Mouse (Mus musculus): Measurements from ENCODE around the gene Zfp334. TPM values are rescaled to one million over a fixed set of nuclear protein-coding genes. Genes with fewer than 3 reads are reported as not detected.
A peak's percentile ranks its signal among the peaks of the same experiment; 100 is the strongest.

The Zfp334 gene
- polyA plus RNA-seq, 2 experiments, result 0.73 to 0.89 TPM

DNA sequence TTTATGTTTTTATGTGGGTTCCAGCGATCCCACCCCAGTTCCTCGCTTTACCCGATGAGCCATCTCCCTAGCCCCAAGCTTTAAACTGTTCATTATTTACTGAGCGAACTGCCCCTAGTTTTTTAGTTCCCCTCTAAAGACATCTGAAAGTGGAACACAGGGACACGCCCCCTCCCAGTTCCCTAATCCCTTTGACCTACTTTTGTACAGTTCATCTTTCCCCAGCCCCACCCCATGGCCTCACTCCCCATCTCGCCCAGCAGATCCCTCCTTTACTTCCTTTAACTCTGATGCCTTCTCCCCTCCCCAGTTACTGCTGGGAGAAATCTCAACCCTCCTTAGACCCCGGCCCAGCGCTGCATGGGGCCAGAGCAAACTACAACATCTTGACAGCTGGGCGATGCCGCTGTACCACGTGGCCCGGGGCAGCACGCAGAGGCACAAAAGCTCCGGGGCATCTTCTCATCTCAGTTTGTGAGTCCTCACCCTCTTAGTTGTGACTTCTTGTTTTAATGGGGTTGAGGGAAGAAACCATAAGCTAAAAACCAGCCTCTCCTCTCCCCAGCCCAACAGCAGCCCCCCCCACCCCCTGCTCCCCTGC lies 55.3 kb downstream of the Zfp334 start:
- no peak overlapping the region for H3K4me2 ChIP-seq (ENCODE audit: low read depth)
- H3K4me3 ChIP-seq (ENCODE audit: insufficient read depth in 1 of 2, low read depth in 2 of 2, low read length in 2 of 2), result no peak overlapping the region
- no peak overlapping the region for H3K9ac ChIP-seq (replicated peaks)
- H3K36me3 ChIP-seq (replicated peaks; ENCODE audit: control insufficient read depth, insufficient read depth, low read depth), result no peaks in the 10 kb centered on the region
- no peaks in the 10 kb centered on the region for H3K9me3 ChIP-seq (ENCODE audit: control insufficient read depth, low read length)
- ATAC-seq (ENCODE audit: insufficient read depth) (peak; percentile 26; the same call in 1 of the 2 replicates), DNase-seq (ENCODE audit: low read depth in 3 of 3, low spot score in 3 of 3) (no peak)
- 38% methylated on average over 14 of the region's 14 CpGs for WGBS (ENCODE audit: insufficient replicate concordance)
- TF ChIP-seq CTCF (IDR thresholded peaks at IDR 0.05; ENCODE audit: low read depth) (no peak), EP300 (IDR thresholded peaks at IDR 0.05; ENCODE audit: low read depth) (no peak)
- no peaks in the 10 kb centered on the region for H3K27me3 ChIP-seq (ENCODE audit: control insufficient read depth, insufficient read depth, low read length)
- peaks cover 0 to 2% of the 10 kb centered on the region in 2 experiments; a peak in 2 of 4 replicates for H3K4me1 ChIP-seq (replicated peaks; ENCODE audit: control insufficient read depth in 2 of 2, insufficient read depth in 2 of 2, low read length in 1 of 2)
- no peak overlapping the region for H3K27ac ChIP-seq

DNA sequence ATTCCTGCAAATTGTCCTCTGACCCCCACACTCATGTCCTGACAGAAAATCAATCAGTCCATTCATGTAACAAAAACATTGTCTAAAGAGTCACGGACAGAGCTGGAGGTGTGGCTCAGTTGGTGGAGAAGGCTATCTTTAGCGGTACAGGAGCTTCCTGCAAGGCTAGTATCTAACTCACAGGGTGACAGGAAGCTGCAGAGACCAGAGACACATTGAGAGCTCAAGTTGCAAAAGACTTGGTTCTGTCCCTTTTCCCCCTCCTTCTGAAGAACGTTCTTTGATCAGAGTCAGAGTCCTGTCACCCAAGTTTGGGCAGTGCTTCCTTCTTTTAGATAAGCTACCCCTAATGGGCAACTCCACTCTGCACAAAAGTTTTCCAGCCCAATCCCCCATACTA lies 58.4 kb downstream of the Zfp334 start:
- Histone ChIP-seq H3K9me3 (ENCODE audit: control insufficient read depth, low read length) (no peaks in the 10 kb centered on the region), H3K4me1 (replicated peaks; ENCODE audit: control insufficient read depth in 2 of 2, insufficient read depth in 2 of 2, low read length in 1 of 2) (peaks cover 14 to 16% of the 10 kb centered on the region in 2 experiments), H3K27me3 (ENCODE audit: control insufficient read depth, insufficient read depth, low read length) (no peaks in the 10 kb centered on the region), H3K36me3 (replicated peaks; ENCODE audit: control insufficient read depth, insufficient read depth, low read depth) (no peaks in the 10 kb centered on the region), H3K27ac (no peak overlapping the region), H3K9ac (replicated peaks) (no peak overlapping the region), H3K4me2 (ENCODE audit: low read depth) (no peak overlapping the region), H3K4me3 (ENCODE audit: insufficient read depth in 1 of 2, low read depth in 2 of 2, low read length in 2 of 2) (no peak overlapping the region)
- no peak for ATAC-seq (ENCODE audit: insufficient read depth)
- TF ChIP-seq CTCF (IDR thresholded peaks at IDR 0.05; ENCODE audit: low read depth) (no peak), EP300 (IDR thresholded peaks at IDR 0.05; ENCODE audit: low read depth) (no peak)
- WGBS (ENCODE audit: insufficient replicate concordance), result 0% methylated on average over 3 of the region's 3 CpGs
- no peak for DNase-seq (ENCODE audit: low read depth in 3 of 3, low spot score in 3 of 3)

DNA sequence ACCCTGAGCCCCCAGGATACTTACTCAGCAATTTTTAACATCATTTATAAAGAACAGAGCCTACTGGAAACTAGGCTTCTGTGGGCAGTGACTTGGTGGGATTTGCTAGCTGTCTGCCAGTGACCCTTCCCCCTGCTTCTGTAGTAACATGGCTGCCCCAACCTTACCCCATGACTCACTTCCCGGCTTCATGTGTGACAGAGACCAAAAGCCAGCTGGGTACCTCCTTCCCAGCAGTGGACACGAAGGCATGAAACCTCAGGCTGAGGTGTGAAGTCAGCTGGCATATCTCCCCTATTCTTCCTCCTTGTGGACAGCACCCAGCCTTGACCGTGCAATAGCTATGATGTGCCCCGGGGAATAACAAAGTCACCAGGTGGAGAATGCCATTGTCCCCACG lies 59.3 kb downstream of the Zfp334 start:
- ATAC-seq (ENCODE audit: insufficient read depth), result no peak
- Histone ChIP-seq H3K4me2 (ENCODE audit: low read depth) (no peak overlapping the region), H3K4me1 (replicated peaks; ENCODE audit: control insufficient read depth in 2 of 2, insufficient read depth in 2 of 2, low read length in 1 of 2) (peaks cover 14 to 16% of the 10 kb centered on the region in 2 experiments), H3K4me3 (ENCODE audit: insufficient read depth in 1 of 2, low read depth in 2 of 2, low read length in 2 of 2) (no peak overlapping the region), H3K36me3 (replicated peaks; ENCODE audit: control insufficient read depth, insufficient read depth, low read depth) (no peaks in the 10 kb centered on the region), H3K27me3 (ENCODE audit: control insufficient read depth, insufficient read depth, low read length) (no peaks in the 10 kb centered on the region), H3K9me3 (ENCODE audit: control insufficient read depth, low read length) (no peaks in the 10 kb centered on the region), H3K27ac (no peak overlapping the region), H3K9ac (replicated peaks) (no peak overlapping the region)
- 61% methylated on average over 5 of the region's 5 CpGs for WGBS (ENCODE audit: insufficient replicate concordance)
- TF ChIP-seq CTCF (IDR thresholded peaks at IDR 0.05; ENCODE audit: low read depth), result no peak
- no peak for TF ChIP-seq EP300 (IDR thresholded peaks at IDR 0.05; ENCODE audit: low read depth)
- no peak for DNase-seq (ENCODE audit: low read depth in 3 of 3, low spot score in 3 of 3)

GRCm38 (mm10) chr2:165327386-165327785 lies 60.7 kb downstream of the Zfp334 start:
- no peaks in the 10 kb centered on the region for H3K9me3 ChIP-seq (ENCODE audit: control insufficient read depth, low read length)
- ATAC-seq (ENCODE audit: insufficient read depth) (no peak), DNase-seq (ENCODE audit: low read depth in 3 of 3, low spot score in 3 of 3) (no peak)
- 47% methylated on average over 7 of the region's 7 CpGs for WGBS (ENCODE audit: insufficient replicate concordance)
- peak overlapping the region; percentile 94 for H3K4me2 ChIP-seq (ENCODE audit: low read depth)
- H3K36me3 ChIP-seq (replicated peaks; ENCODE audit: control insufficient read depth, insufficient read depth, low read depth), result no peaks in the 10 kb centered on the region
- H3K4me3 ChIP-seq (ENCODE audit: insufficient read depth in 1 of 2, low read depth in 2 of 2, low read length in 2 of 2), result peak overlapping the region in 1 of 2 experiments; percentile 75; a peak in 2 of 4 replicates
- H3K27ac ChIP-seq, result no peak overlapping the region
- peaks cover 14 to 22% of the 10 kb centered on the region in 2 experiments for H3K4me1 ChIP-seq (replicated peaks; ENCODE audit: control insufficient read depth in 2 of 2, insufficient read depth in 2 of 2, low read length in 1 of 2)
- no peaks in the 10 kb centered on the region for H3K27me3 ChIP-seq (ENCODE audit: control insufficient read depth, insufficient read depth, low read length)
- TF ChIP-seq CTCF (IDR thresholded peaks at IDR 0.05; ENCODE audit: low read depth), result no peak
- no peak for TF ChIP-seq EP300 (IDR thresholded peaks at IDR 0.05; ENCODE audit: low read depth)
- no peak overlapping the region for H3K9ac ChIP-seq (replicated peaks)

GRCm38 (mm10) chr2:165326304-165327190 lies 61.5 kb downstream of the Zfp334 start, which contains the start of gene Elmo2:
Gene Elmo2 (minus strand): TSS chr2:165326479.
- peak within 1 kb of the TSS; percentile 63 to 75 for H3K4me3 ChIP-seq (ENCODE audit: insufficient read depth in 1 of 2, low read depth in 2 of 2, low read length in 2 of 2)
- 1% methylated on average over 55 of the region's 55 CpGs for WGBS (ENCODE audit: insufficient replicate concordance)
- no peaks in the 10 kb centered on the region for H3K9me3 ChIP-seq (ENCODE audit: control insufficient read depth, low read length)
- no peaks in the 10 kb centered on the region for H3K27me3 ChIP-seq (ENCODE audit: control insufficient read depth, insufficient read depth, low read length)
- peak within 1 kb of the TSS; percentile 94 for H3K4me2 ChIP-seq (ENCODE audit: low read depth)
- H3K27ac ChIP-seq, result no peak within 1 kb of the TSS
- H3K36me3 ChIP-seq (replicated peaks; ENCODE audit: control insufficient read depth, insufficient read depth, low read depth), result no peaks in the 10 kb centered on the region
- H3K9ac ChIP-seq (replicated peaks), result peak within 1 kb of the TSS; percentile 66
- ATAC-seq (ENCODE audit: insufficient read depth), result peak; percentile 98
- peaks cover 14 to 29% of the 10 kb centered on the region in 2 experiments for H3K4me1 ChIP-seq (replicated peaks; ENCODE audit: control insufficient read depth in 2 of 2, insufficient read depth in 2 of 2, low read length in 1 of 2)
- peak; percentile 93 to 95 (median 94) for DNase-seq (ENCODE audit: low read depth in 3 of 3, low spot score in 3 of 3)
- TF ChIP-seq CTCF (IDR thresholded peaks at IDR 0.05; ENCODE audit: low read depth) (no peak), EP300 (IDR thresholded peaks at IDR 0.05; ENCODE audit: low read depth) (no peak; the same call in 1 of the 2 replicates)

Data from liver, embryonic 14.5 days (tissue).